Mouse (Mus musculus) layer of hippocampus, postnatal 25 days (tissue): ENCODE results near the gene Cdh20. TPM values are rescaled to one million over a fixed set of nuclear protein-coding genes. Genes with fewer than 3 reads are reported as not detected.
"Not testable (repeated sequence)": the region's sequence is repeated elsewhere in the genome, so short reads cannot be mapped to it uniquely, and the experiment has no call there.

Source experiments
- DNase-seq, 2 experiments: peaks; one replicate each; pipeline ENCODE4 v3.0.0; 2022; ENCODE audit warnings: mixed read lengths in 2 of 2, low spot score in 1 of 2; ENCODE audit errors: extremely low spot score in 1 of 2
- total RNA-seq, 2 experiments: library from RNA; stranded (reverse); gene quantifications; 2 replicates each; pipeline ENCODE4 v1.2.3; 2021

The Cdh20 gene
- total RNA-seq, 2 experiments from 2014 or later, result 13.5 to 15.2 TPM

DNA sequence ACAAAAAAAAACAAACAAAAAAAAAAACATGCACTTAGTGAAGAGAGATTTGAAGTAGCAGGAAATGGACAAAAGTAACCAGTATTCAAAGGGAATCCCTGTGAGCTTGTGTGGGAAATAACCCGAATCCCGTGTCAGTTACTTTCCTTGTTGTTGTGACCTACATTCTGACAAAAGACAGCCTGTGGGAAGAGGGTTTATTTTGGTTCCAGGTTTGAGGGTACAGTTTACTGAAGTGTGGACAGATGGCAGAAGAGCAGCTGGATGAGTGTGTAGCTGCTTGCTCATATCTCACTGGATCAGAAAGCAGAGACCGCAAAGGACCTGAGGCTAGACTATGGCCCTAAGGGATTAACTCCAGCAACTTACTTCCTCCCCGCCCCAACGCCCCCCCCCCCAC, 135.1 kb downstream of the Cdh20 start:
- DNase-seq, result no peak

DNA sequence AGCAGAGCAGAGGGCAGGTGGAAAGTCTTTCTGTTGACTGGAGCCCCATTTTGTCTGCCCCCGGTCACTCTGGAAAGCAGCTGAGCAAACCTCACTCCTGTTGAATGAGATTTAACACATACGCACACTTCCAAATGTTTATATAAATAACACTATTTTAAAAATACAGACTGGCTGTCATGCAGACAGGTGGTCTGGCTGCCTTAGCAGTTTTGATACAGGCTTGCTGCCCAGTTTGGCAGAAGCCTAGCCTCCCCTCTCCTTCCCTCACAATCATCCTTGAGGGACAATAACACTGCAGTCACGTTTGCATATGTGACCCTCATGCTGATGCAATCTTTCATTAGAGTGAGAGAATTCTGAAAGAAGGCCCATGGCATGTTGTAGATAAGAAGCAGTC, 144.1 kb downstream of the Cdh20 start:
- peak in 1 of 2 experiments; percentile 11 for DNase-seq

DNA sequence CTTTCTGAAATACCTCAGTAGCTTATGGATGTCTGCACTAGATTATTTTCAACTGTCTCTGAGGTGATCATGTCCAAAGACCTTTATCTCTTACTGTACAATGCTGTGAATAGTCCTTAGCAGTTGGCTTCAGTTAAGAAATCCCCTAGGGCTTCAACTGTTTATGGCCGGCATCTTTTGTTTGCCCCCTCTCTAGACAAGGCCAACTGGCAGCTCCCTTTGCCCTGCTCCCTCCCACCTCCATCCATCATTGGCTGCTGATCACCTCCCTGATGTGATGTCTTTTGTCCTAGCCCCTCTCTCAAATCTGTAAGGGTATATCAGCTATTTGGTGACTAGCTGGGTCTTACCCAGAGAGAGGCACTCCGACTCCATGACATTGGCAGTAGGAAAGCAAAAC, 148.2 kb downstream of the Cdh20 start:
- DNase-seq, result no peak

DNA sequence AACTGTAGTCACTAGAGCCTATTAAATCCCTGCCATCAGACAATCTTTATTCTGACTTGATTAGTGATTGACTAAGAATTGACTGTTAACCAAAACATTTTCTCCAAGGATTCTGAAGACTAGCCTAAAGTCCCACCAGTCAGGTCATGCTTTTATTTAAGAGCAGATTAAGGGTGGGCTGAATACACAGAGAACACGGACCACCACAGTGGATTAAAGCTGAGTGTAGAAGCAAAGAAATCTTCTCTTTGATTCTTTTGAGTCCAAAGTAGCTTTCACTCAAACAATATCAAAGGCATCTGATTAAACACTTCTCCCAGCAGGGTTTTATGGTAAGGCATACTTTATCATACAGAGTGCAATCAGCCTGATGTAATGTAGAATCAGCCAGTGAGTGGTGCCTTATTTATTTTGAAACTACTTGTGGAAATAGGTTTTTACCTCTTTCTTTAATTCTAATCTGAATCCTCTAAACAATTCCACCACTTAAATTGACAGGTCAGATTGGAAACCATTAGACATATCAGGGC, 149.0 kb downstream of the Cdh20 start:
- no peak for DNase-seq

DNA sequence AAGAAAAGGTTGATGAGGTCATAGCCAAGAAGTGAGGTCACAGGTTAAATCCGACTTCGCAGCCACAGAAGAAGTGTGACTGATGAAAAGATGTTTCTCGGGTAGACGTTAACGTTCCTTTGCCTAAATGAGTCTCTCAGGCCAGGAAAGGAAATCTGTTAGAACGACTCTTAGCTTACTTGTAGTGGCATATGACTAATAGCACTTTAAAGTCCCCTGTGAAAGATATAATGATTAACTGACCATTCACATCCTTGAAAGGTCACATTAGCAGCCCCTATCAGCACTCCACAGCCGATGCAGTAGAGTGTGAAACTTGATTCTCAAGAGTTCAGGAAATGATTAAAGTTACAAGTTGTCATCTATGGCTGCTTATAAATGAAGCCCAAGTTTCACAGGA, 164.7 kb downstream of the Cdh20 start:
- no peak for DNase-seq

DNA sequence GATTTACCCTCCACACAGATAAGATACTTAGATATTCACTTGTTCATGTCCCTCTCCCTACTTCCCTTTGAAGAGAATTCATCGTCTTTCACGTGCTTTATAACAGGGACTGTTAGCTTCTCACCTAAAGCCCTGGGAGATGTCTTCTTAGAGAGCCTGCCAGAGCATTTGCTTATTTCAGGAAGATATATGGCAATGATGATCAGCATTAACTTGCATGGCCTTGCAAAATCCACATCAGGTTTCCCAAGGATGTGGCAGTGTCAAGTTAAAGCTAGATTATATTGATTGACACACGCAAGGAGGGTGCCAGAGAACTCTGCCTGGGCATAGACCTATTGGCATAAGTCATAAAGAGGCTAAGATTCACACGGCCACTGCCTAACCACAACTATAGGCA, 168.6 kb downstream of the Cdh20 start:
- DNase-seq, result no peak

DNA sequence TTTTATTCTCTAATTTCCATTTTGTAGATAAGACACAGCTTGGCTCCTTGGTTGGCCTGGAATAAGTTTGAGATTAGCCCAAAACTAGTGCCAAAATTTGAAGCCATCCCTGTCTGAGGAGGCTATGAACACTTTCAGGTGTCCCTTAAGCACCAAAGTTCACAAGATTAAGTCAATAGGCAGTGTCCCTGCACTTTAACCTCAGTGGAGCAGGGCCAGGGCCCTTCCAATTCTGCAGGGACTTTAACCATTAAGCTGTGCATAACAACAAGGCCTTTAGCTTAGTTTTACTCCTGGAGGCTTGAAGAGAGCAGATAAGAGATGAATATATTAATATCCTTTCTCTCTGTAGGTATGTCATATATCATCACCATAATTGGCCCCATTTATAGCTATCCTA, 170.8 kb downstream of the Cdh20 start:
- no peak for DNase-seq

DNA sequence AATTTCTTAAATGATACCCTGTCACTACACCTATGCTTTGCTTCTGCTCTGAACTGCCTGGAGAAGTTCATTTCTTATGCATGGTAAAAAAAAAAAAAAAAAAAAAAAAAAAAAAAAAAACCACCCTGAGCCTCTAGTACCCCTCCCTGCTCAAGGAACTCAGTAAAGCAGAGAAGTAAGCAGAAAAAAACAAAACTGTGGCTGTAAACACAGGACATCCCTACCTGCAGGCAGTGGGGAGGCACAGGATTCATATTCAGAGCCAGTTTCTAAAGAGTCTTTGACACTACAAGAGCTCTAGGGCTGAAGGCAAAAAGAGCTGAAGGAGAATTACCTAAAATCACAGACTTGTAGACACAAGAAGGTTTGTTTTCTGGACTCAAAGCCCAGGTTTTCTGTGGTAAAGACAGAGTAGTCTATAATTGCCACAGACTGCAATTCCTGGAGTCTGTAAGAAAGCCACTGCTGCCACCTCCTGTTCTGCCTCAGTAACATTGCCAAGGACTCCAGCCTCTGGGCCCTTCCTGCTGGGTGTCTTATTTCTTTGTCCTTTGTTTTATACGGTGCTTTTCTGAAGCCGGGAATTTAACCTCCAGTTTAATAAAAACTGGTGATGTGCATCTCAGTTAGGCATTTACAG, 176.3 kb downstream of the Cdh20 start:
- DNase-seq, result peak; percentile 39 to 48

DNA sequence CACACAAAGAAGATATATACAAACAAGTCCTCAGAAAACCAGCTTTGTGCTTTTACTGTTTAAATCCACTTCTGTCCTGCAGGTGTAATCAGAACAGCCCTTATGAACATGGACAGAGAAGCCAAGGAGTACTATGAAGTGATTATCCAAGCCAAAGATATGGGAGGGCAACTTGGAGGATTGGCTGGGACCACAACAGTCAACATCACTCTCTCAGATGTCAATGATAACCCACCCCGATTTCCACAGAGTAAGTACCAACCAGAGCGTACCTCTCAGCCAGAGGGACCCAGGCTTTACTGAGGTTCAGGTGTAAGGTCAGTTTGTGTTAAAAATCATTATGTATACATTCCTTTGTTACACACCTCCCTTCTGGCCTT, 176.8 kb downstream of the Cdh20 start:
- no peak for DNase-seq

DNA sequence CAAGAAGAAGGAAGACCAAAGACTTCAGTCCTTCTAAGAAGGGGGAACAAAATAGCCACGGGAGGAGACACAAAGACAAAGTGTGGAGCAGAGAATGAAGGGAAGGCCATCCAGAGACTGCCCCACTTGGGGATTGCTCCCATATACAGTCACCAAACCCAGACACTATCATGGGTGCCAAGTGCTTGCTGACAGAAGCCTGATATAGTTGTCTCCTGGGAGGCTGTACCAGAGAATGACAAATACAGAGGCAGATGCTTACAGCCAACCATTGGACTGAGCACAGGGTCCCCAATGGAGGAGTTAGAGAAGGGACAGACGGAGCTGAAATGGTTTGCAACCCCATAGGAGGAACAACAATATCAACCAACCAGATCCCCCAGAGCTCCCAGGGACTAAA, 181.3 kb downstream of the Cdh20 start:
- DNase-seq, result not testable (repeated sequence)

DNA sequence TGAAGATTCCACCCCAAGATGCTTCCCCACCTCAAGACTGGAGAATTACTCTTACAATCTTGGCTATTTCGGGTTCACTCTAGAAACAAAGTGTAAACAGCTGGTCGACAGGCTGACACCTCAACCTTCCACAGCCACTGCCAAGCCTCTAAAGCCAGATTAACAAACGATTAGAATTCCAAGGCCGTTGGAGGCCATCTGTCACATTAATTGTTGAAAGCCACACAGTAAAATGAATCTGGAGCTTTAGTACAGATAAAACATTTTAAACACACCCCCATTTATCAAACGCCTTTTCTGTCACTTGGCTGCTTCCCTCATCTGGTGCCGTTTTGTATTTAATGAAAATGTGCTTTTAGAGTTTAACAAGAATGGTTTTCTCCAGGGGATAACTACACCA, 188.7 kb downstream of the Cdh20 start:
- no peak for DNase-seq

DNA sequence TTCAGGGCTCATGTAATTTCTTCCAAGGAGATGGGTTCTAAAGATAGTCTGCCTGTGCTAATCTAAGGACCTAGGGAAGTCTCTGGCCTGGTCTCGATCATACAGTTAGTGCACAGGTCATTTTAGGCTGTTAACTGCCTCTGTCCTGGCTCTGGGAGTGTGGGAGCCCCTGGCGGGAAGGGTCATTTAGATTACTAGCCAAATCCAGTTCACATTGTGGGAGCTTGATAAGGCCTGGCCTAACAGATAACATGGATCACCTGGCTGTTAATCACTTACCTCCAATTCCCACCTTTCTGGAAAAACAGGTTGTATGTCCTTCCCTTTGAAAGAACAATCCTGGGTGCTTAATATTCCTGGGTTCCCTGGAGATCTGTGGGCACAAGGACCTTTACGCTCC, 193.3 kb downstream of the Cdh20 start:
- no peak for DNase-seq

DNA sequence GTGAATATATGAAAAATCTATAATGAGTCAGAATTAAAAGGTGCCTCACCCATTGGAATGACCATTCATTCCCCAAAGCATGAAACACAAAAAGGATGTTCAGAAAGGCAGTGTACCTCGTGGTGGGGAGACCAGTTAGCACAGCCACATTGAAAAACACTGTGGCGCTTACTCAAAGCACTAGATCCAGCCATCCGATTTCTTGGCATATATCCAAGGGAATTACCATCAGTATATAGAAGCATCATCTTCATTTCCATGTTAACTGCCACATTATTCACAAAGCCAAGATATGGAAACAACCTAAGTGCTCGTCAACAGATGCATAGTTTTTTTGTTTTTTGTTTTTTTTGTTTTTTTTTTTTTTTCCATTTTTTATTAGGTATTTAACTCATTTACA, 193.9 kb downstream of the Cdh20 start:
- no peak for DNase-seq

DNA sequence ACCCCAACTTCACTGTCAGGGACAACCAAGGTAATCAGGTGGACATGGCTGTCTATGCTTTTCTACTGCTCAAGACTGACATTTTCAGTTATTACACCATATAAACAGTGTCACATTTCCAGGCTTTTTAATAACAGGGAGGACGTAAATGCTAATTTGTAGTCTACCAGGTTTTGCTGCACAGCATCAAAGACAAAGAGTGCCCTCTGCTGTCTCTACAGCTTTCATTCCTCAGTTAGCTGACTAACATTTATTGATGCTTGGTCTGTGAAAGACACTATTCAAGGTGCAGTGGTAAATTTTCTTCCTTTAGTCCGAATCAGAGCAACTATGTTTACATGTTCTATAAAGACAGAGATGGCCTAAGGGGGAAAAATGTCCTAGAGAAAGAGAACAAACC, 210.7 kb downstream of the Cdh20 start:
- no peak for DNase-seq

DNA sequence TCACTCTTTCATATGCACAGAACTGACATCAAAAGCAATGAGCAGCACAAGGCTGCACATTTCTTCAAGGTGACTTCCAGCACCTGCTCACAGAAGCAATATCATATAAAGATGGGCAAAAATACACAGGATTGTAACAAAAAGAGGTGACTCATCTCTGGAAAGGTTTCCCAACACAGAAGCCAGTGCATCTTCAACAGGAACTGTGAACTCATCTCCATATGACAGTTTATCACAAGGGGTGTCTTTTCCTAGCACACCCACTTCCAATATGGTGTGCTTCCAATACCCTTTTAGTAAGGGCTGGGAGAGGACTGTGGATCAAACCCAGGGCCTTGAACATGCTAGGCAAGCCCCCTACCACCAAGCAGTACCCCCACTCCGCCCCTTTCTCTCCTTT, 211.9 kb downstream of the Cdh20 start:
- no peak for DNase-seq

DNA sequence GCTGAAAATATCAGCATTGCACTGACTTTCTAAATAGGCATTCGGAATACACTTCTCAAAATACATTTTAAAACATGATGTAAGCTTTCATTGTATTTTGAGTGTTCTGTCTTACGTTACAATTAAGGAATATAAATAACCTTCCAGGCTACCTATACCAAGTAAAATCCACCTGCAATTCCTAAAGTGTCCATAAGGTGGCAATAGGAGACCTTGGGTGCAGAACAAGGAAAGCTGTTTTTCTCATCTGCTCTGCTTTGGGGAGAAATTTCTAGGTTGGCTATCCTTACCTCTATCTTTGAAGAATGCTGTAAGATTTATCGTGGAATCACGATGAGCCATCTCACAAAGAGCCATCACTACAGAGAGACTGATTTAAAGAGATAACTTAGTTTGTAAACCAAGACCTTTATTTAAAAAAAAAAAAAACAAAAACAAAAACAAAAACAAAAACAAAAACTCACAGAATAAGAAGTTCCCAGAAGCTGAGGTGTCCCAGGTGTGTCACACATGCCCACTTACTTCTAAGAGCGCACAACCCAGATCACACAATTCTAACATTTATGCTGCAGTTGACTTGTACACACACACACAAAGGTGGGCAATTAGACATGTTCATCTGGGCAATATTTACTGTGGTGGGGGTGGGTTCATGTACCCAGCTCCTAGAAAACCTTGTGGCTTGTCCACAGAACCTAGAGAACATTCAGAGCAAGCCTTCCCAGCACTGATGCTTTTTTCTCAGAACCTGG, 218.1 kb downstream of the Cdh20 start:
- DNase-seq, result no peak

DNA sequence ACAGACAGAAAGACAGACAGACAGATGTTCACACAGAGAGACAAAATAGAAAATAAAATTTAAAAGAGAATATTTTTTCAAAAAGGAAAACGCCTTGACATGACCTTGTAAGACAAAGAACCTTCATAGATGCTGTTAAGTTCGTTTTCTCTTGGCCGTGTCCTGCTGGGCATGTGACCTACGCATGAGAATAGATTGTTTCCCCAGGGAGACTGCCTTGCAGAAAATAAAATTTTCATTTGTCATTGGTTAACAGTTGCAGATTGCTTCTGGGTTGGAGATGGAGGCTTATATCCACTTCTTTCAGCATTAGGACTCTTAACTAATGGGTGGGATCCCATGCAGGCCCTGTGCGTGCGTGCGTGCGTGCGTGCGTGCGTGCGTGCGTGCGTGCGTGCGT, 219.2 kb downstream of the Cdh20 start:
- no peak for DNase-seq

DNA sequence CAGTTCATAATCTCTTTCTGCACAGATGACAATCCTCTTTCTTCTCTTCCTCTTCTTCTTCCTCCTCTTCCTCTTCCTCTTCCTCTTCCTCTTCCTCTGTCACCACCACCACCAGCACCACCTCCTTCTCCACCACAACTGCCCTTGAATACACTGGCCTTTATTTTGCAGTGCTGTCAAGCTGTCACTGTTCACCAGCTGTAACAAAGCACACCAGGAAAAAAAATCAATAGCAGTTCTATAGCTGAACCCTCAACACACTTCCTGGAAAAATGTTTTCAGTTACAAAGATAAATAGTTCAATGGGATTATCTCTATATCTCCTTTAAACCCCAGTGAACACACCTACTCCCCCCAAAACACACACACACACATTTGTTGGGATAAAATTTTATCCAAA, 224.1 kb downstream of the Cdh20 start:
- DNase-seq, result no peak

DNA sequence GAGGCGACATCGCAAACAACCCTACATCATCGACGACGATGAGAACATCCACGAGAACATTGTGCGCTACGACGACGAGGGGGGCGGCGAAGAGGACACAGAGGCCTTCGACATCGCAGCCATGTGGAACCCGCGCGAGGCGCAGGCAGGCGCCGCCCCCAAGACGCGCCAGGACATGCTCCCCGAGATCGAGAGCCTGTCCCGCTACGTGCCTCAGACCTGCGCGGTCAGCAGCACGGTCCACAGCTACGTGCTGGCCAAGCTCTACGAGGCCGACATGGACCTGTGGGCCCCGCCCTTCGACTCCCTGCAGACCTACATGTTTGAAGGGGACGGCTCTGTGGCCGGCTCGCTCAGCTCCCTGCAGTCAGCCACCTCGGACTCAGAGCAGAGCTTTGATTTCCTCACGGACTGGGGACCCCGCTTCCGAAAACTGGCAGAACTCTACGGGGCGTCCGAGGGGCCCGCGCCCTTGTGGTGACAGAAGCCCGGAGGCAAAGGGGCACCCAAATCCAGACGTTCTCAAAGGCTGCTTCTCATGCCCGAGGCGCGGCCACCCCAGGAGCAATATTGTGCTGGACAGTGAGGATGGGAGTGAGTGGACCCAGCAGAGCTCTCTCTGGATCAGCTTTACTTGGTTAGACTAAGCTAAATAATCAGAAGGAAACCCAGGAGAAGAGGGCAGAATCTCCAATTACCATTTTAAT, 225.7 kb downstream of the Cdh20 start:
- DNase-seq, result no peak

DNA sequence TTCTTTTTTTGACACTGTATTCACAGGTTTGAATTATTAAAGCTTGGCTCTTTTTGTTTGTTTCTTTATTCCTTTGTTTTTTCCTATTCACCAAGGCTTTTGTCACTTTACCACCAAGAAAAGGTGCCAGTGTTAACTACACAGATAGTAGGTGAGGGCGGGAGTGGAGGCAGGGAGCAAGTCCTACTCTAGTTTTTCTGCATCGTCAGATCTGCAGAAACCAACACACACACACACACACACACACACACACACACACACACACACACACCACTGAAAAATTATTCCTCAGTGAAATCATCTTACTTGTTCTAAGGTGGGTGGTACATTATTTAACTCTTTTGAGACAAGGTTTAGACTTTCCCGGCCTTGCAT, 226.3 kb downstream of the Cdh20 start:
- DNase-seq, result no peak

DNA sequence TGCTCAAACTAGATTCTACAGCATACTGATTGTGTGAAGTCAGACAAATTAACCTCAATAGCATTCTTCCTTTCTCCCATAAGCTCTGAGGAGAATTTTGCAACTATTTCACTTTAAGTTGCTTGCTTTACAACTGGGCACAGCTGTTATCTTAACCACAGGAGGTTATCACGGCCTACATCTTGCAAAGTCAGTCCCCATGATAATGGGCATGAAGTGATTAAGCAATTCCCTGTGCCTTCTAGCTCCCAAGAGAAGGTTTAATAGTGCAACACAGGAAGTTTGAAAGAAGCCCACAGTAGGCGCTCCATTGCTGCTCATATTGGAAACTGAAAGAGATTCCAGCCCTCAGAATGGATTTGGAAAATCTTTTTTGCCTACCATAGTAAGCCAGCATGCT, 229.5 kb downstream of the Cdh20 start:
- DNase-seq, result no peak

DNA sequence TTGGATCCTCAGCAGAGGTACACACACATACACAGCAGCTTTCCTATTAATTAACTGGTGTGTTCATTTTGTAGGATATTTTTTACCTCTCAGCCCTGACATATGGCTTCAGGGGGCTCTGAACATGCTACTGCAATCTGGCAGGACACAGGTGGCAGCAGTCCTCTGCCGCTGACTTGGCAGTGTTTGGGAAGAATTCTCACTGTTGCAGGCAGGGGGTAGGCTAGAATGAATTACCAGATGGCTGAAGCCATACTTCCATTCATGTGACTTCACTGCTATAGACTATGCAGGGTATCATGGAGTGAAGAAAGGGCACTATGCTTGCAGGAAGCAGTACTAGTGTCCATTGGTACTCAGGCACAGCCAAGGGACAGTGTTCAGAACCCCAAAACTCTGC, 233.8 kb downstream of the Cdh20 start:
- no peak for DNase-seq
